Mouse (Mus musculus): ENCODE measurements around the gene Fnd3c2. TPM values are rescaled to one million over a fixed set of nuclear protein-coding genes. Genes with fewer than 3 reads are reported as not detected.
"Not testable (repeated sequence)": the region's sequence is repeated elsewhere in the genome, so short reads cannot be mapped to it uniquely, and the experiment has no call there.

Gene Fnd3c2
- total RNA-seq (2017), result not detected in 2 replicates

- ATAC-seq (ENCODE audit: extremely low read depth, insufficient number of reproducible peaks, low FRiP score, poor library complexity, severe bottlenecking), result no peak
These were observed at the start of gene Fnd3c2 for GRCm38 (mm10) chrX:106255276-106255675. Gene Fnd3c2 (minus strand): TSS chrX:106255376.

GRCm38 (mm10) chrX:106284441-106284840 is 29.3 kb upstream of the Fnd3c2 start:
- no peak for ATAC-seq (ENCODE audit: extremely low read depth, insufficient number of reproducible peaks, low FRiP score, poor library complexity, severe bottlenecking)

- no peak for ATAC-seq (ENCODE audit: extremely low read depth, insufficient number of reproducible peaks, low FRiP score, poor library complexity, severe bottlenecking)
These were observed 34.1 kb downstream of the Fnd3c2 start, which contains the start of gene Taf9b for GRCm38 (mm10) chrX:106221058-106221457. Gene Taf9b (minus strand): TSS chrX:106221158.

- ATAC-seq (ENCODE audit: extremely low read depth, insufficient number of reproducible peaks, low FRiP score, poor library complexity, severe bottlenecking), result peak; percentile 85
These were observed 35.8 kb downstream of the Fnd3c2 start for GRCm38 (mm10) chrX:106219171-106220032.

- no peak for ATAC-seq (ENCODE audit: extremely low read depth, insufficient number of reproducible peaks, low FRiP score, poor library complexity, severe bottlenecking)
These were observed 46.1 kb downstream of the Fnd3c2 start for GRCm38 (mm10) chrX:106209100-106209499.

GRCm38 (mm10) chrX:106198904-106199303 is 56.3 kb downstream of the Fnd3c2 start:
- no peak for ATAC-seq (ENCODE audit: extremely low read depth, insufficient number of reproducible peaks, low FRiP score, poor library complexity, severe bottlenecking)

- ATAC-seq (ENCODE audit: extremely low read depth, insufficient number of reproducible peaks, low FRiP score, poor library complexity, severe bottlenecking), result no peak
These were observed 57.9 kb downstream of the Fnd3c2 start for GRCm38 (mm10) chrX:106197308-106197707.

GRCm38 (mm10) chrX:106194361-106194760 is 60.8 kb downstream of the Fnd3c2 start:
- not testable (repeated sequence) for ATAC-seq (ENCODE audit: extremely low read depth, insufficient number of reproducible peaks, low FRiP score, poor library complexity, severe bottlenecking)

GRCm38 (mm10) chrX:106190091-106190490 is 65.1 kb downstream of the Fnd3c2 start:
- no peak for ATAC-seq (ENCODE audit: extremely low read depth, insufficient number of reproducible peaks, low FRiP score, poor library complexity, severe bottlenecking)

- ATAC-seq (ENCODE audit: extremely low read depth, insufficient number of reproducible peaks, low FRiP score, poor library complexity, severe bottlenecking), result no peak
These were observed 65.8 kb downstream of the Fnd3c2 start for GRCm38 (mm10) chrX:106189356-106189755.

GRCm38 (mm10) chrX:106187737-106188136 is 67.4 kb downstream of the Fnd3c2 start:
- peak; percentile 7; the same call in 1 of the 2 replicates for ATAC-seq (ENCODE audit: extremely low read depth, insufficient number of reproducible peaks, low FRiP score, poor library complexity, severe bottlenecking)

GRCm38 (mm10) chrX:106186713-106187649 is 68.2 kb downstream of the Fnd3c2 start, which contains the start of gene Pgk1:
Gene Pgk1 (plus strand): TSS chrX:106187100.
- peak; percentile 99 for ATAC-seq (ENCODE audit: extremely low read depth, insufficient number of reproducible peaks, low FRiP score, poor library complexity, severe bottlenecking)

- ATAC-seq (ENCODE audit: extremely low read depth, insufficient number of reproducible peaks, low FRiP score, poor library complexity, severe bottlenecking), result no peak
These were observed 69.5 kb downstream of the Fnd3c2 start for GRCm38 (mm10) chrX:106185706-106186105.

Other genes starting within 250 kb of the Fnd3c2 start
- gene Magt1, start 243.5 kb downstream of the Fnd3c2 start, total RNA-seq (2017), result 27.9 and 29.2 TPM in 2 replicates
- gene Cox7b, start 239.7 kb downstream of the Fnd3c2 start, total RNA-seq (2017), result 87.4 and 108 TPM in 2 replicates
- gene Atp7a, start 228.1 kb downstream of the Fnd3c2 start, total RNA-seq (2017), result 44.3 and 49.6 TPM in 2 replicates
- gene Tlr13, start 112.2 kb downstream of the Fnd3c2 start, total RNA-seq (2017), result 124 and 136 TPM in 2 replicates
- 108 and 109 TPM in 2 replicates for gene Pgk1, start 68.3 kb downstream of the Fnd3c2 start, total RNA-seq (2017)
- gene Taf9b, start 34.2 kb downstream of the Fnd3c2 start, total RNA-seq (2017), result 4.3 and 6.6 TPM in 2 replicates
- not detected in 2 replicates for gene Fndc3c1, start 230.0 kb upstream of the Fnd3c2 start, total RNA-seq (2017)